Comparison of ENCODE assay signal across 22 mouse cellular contexts in the genomic region with DNA sequence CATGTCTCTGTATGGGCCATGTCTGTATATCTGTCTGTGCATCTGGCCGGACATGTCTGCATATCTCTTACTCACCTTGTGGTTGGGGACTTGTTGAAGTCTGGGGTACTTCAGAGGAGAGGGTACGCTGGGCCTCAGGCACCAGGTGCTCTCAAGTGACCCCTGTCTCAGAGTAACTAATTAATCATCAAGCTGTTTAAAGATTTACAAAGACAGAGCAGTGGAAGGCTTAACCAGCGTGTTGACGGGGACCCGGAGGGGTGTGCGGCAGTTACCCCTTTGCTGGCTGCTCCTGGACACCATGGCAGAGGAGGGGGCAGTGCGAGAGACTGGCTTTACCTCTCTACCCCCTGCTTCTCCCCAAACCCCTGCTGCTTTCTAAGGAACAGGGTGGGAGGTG. TPM values are rescaled to one million over a fixed set of nuclear protein-coding genes. Genes with fewer than 3 reads are reported as not detected.
A peak's percentile ranks its signal among the peaks of the same experiment; 100 is the strongest.
DNase-seq lines count a peak whose midpoint lies in the region; ATAC-seq lines count a peak whose summit lies in the region.
"Had no signal": no experiment of that assay in that cellular context is flagged by ENCODE, and none has a peak within 500 bp of the region (broad histone marks: within the 10 kb centered on the region; RNA-seq: fewer than 3 reads in every experiment).

No protein-coding gene starts in this region.

- H3K9ac ChIP-seq in midbrain, embryonic 11.5 days (ENCODE audit: low read length): no peak overlapping the region
- H3K9ac ChIP-seq in midbrain, embryonic 13.5 days (replicated peaks): no peak overlapping the region
- H3K9ac ChIP-seq in kidney, embryonic 15.5 days: no peak overlapping the region
- H3K9ac ChIP-seq: forebrain, embryonic 12.5 days; hindbrain, embryonic 13.5 days; midbrain, embryonic 15.5 days; neural tube, embryonic 15.5 days had no signal

- 89% methylated on average over 7 of the region's 7 CpGs for WGBS in midbrain, embryonic 11.5 days
- 89% methylated on average over 7 of the region's 7 CpGs for WGBS in midbrain, embryonic 13.5 days
- WGBS in kidney, embryonic 15.5 days: 38% methylated on average over 7 of the region's 7 CpGs

- no peaks in the 10 kb centered on the region for H3K36me3 ChIP-seq in midbrain, embryonic 11.5 days (ENCODE audit: control insufficient read depth, insufficient read depth, low read length)
- no peaks in the 10 kb centered on the region for H3K36me3 ChIP-seq in midbrain, embryonic 13.5 days
- no peaks in the 10 kb centered on the region for H3K36me3 ChIP-seq in kidney, embryonic 15.5 days
- H3K36me3 ChIP-seq: embryonic facial prominence, embryonic 10.5 days; forebrain, embryonic 12.5 days; hindbrain, embryonic 13.5 days; midbrain, embryonic 15.5 days; neural tube, embryonic 15.5 days had no signal

- no peaks in the 10 kb centered on the region for H3K9me3 ChIP-seq in midbrain, embryonic 11.5 days (ENCODE audit: control insufficient read depth, low read length)
- H3K9me3 ChIP-seq in midbrain, embryonic 13.5 days: no peaks in the 10 kb centered on the region
- no peaks in the 10 kb centered on the region for H3K9me3 ChIP-seq in kidney, embryonic 15.5 days (replicated peaks)
- H3K9me3 ChIP-seq: embryonic facial prominence, embryonic 10.5 days; forebrain, embryonic 12.5 days; hindbrain, embryonic 13.5 days; midbrain, embryonic 15.5 days; neural tube, embryonic 15.5 days had no signal

- H3K27ac ChIP-seq in midbrain, embryonic 11.5 days (ENCODE audit: low read depth, low read length): no peak overlapping the region
- H3K27ac ChIP-seq in midbrain, embryonic 13.5 days: no peak overlapping the region
- peak overlapping the region; percentile 83 for H3K27ac ChIP-seq in kidney, embryonic 15.5 days
- H3K27ac ChIP-seq: embryonic facial prominence, embryonic 10.5 days; forebrain, embryonic 12.5 days; hindbrain, embryonic 13.5 days; midbrain, embryonic 15.5 days; neural tube, embryonic 15.5 days had no signal

- no peaks in the 10 kb centered on the region for H3K4me1 ChIP-seq in midbrain, embryonic 11.5 days (ENCODE audit: control insufficient read depth, insufficient read depth, low read length)
- H3K4me1 ChIP-seq in midbrain, embryonic 13.5 days (replicated peaks): peaks cover 8% of the 10 kb centered on the region; the same call in 1 of the 2 replicates
- H3K4me1 ChIP-seq in kidney, embryonic 15.5 days: peaks cover 26% of the 10 kb centered on the region
- H3K4me1 ChIP-seq: midbrain, embryonic 15.5 days had no signal

- H3K4me3 ChIP-seq in midbrain, embryonic 11.5 days (ENCODE audit: low read depth, low read length): no peak overlapping the region
- no peak overlapping the region for H3K4me3 ChIP-seq in midbrain, embryonic 13.5 days (replicated peaks)
- H3K4me3 ChIP-seq in kidney, embryonic 15.5 days (replicated peaks): no peak overlapping the region
- H3K4me3 ChIP-seq: embryonic facial prominence, embryonic 10.5 days; forebrain, embryonic 12.5 days; hindbrain, embryonic 13.5 days; midbrain, embryonic 15.5 days; myocyte; neural tube, embryonic 15.5 days had no signal

- DNase-seq in midbrain, embryonic 11.5 days (ENCODE audit: low spot score, missing footprints): peak; percentile 51
- DNase-seq in kidney, postnatal 4 days: peak; percentile 43 to 70
- DNase-seq in ovary, postnatal 10 days (ENCODE audit: low spot score): no peak
- no peak for DNase-seq in adrenal gland, postnatal 10 days
- no peak for DNase-seq in heart, adult 11 months
- DNase-seq: B cell, adult 2 months; cerebellum, adult 2 months; gastrocnemius, postnatal 14 days; lung, adult 18-20 months; lung, postnatal 14 days; right cerebral cortex, postnatal 25 days; thymus, adult 18-20 months; thymus, postnatal 4 days had no signal

- no peaks in the 10 kb centered on the region for H3K27me3 ChIP-seq in midbrain, embryonic 11.5 days (ENCODE audit: control insufficient read depth, insufficient read depth, low read length)
- H3K27me3 ChIP-seq in midbrain, embryonic 13.5 days: no peaks in the 10 kb centered on the region
- no peaks in the 10 kb centered on the region for H3K27me3 ChIP-seq in kidney, embryonic 15.5 days
- H3K27me3 ChIP-seq: hindbrain, embryonic 13.5 days; midbrain, embryonic 15.5 days; neural tube, embryonic 15.5 days had no signal

- ATAC-seq in midbrain, embryonic 11.5 days (ENCODE audit: low FRiP score): no peak
- ATAC-seq in midbrain, embryonic 13.5 days: no peak
- peak; percentile 63 for ATAC-seq in kidney, embryonic 15.5 days (replicated peaks; ENCODE audit: low FRiP score)
- ATAC-seq: inflammation-experienced regulatory T-cells, adult 6 months; midbrain, embryonic 15.5 days had no signal

- H3K4me2 ChIP-seq in midbrain, embryonic 11.5 days: no peak overlapping the region
- no peak overlapping the region for H3K4me2 ChIP-seq in midbrain, embryonic 13.5 days (replicated peaks)
- no peak overlapping the region for H3K4me2 ChIP-seq in kidney, embryonic 15.5 days
- H3K4me2 ChIP-seq: forebrain, embryonic 12.5 days; hindbrain, embryonic 13.5 days; midbrain, embryonic 15.5 days; neural tube, embryonic 15.5 days had no signal

RNA-seq across cellular contexts. Expression of gene Syngr1, which starts 31.5 kb away (rescaled TPM):
- 6.2 and 7.4 TPM in 2 replicates for polyA plus RNA-seq in midbrain, embryonic 11.5 days (2014; fragmentation: Nextera tagmentation; extraction: Ambion mirVana)
- polyA plus RNA-seq in midbrain, embryonic 13.5 days (2015; fragmentation: Nextera tagmentation; extraction: Ambion mirVana): 20.6 and 26.2 TPM in 2 replicates
- 10.9 and 11.2 TPM in 2 replicates for polyA plus RNA-seq in kidney, embryonic 15.5 days (2015; fragmentation: Nextera tagmentation; extraction: Ambion mirVana)
- 10 to 100 TPM; 30.2 to 35.0 TPM for total RNA-seq in adrenal gland, postnatal 10 days (2021)

RNA-seq across cellular contexts. Expression of gene Rpl3, which starts 32.1 kb away (rescaled TPM):
- polyA plus RNA-seq in midbrain, embryonic 11.5 days (2014; fragmentation: Nextera tagmentation; extraction: Ambion mirVana): 1,032 and 1,053 TPM in 2 replicates
- polyA plus RNA-seq in midbrain, embryonic 13.5 days (2015; fragmentation: Nextera tagmentation; extraction: Ambion mirVana): 608 and 612 TPM in 2 replicates
- polyA plus RNA-seq in kidney, embryonic 15.5 days (2015; fragmentation: Nextera tagmentation; extraction: Ambion mirVana): 1,112 and 1,115 TPM in 2 replicates
- 100 to 1,000 TPM; 672 to 709 TPM for total RNA-seq in adrenal gland, postnatal 10 days (2021)

RNA-seq across cellular contexts. Expression of gene Pdgfb, which starts 44.8 kb away (rescaled TPM):
- 1.5 and 2.0 TPM in 2 replicates for polyA plus RNA-seq in midbrain, embryonic 11.5 days (2014; fragmentation: Nextera tagmentation; extraction: Ambion mirVana)
- polyA plus RNA-seq in midbrain, embryonic 13.5 days (2015; fragmentation: Nextera tagmentation; extraction: Ambion mirVana): 2.1 and 2.3 TPM in 2 replicates
- 3.8 and 5.1 TPM in 2 replicates for polyA plus RNA-seq in kidney, embryonic 15.5 days (2015; fragmentation: Nextera tagmentation; extraction: Ambion mirVana)
- 10 to 100 TPM; 37.8 to 46.7 TPM for total RNA-seq in adrenal gland, postnatal 10 days (2021)

Comparison
In these comparisons a context has a peak if more than half of its experiments do, and no peak if none do; other contexts are left out.
1. DNase-seq: peak in midbrain, embryonic 11.5 days (single experiment) and kidney, postnatal 4 days (2 of 2); none in ovary, postnatal 10 days (single experiment), adrenal gland, postnatal 10 days (single experiment) and heart, adult 11 months (single experiment).